Mouse (Mus musculus) small intestine, adult 2 months (tissue): ENCODE measurements around the gene Syna.

Experiments
- CTCF ChIP-seq: fragments of 200-500 bp; IDR thresholded peaks from 2 replicates; pipeline ENCODE4 v1.5.1; 2012; ENCODE audit warnings: low read depth, mild to moderate bottlenecking, control low read depth, inconsistent platforms, low read length, moderate library complexity, mixed read lengths; ENCODE audit not compliant: insufficient replicate concordance, insufficient read length; ENCODE audit errors: extremely low read depth
- POLR2A ChIP-seq: fragments of 200-500 bp; IDR thresholded peaks from 2 replicates; pipeline ENCODE4 v1.6.1; 2012; ENCODE audit warnings: low read depth, mild to moderate bottlenecking, control low read depth, inconsistent platforms, low read length, moderate library complexity

GRCm38 (mm10) chr5:134541640-134542039, 18.3 kb downstream of the Syna start:
- TF ChIP-seq CTCF (no peak), POLR2A (no peak)
